22 mouse cellular contexts compared by ENCODE assay signal in genomic region chr8:124932435-124932834, GRCm38 (mm10). TPM values are rescaled to one million over a fixed set of nuclear protein-coding genes. Genes with fewer than 3 reads are reported as not detected.
DNase-seq lines count a peak whose midpoint lies in the region; ATAC-seq and TF ChIP-seq lines count a peak whose summit lies in the region.
"Had no signal": no experiment of that assay in that cellular context is flagged by ENCODE, and none has a peak within 500 bp of the region (broad histone marks: within the 10 kb centered on the region; RNA-seq: fewer than 3 reads in every experiment).

No protein-coding gene starts in this region.

- peaks cover 11% of the 10 kb centered on the region for H3K79me2 ChIP-seq in heart, adult 2 months (replicated peaks; ENCODE audit: control insufficient read depth, insufficient read depth, low read length)

- peaks cover 10% of the 10 kb centered on the region for H3K36me3 ChIP-seq in heart, adult 2 months (ENCODE audit: control insufficient read depth, insufficient read depth, low read length)
- H3K36me3 ChIP-seq in heart, embryonic 11.5 days (ENCODE audit: control insufficient read depth, insufficient read depth, low read length), result 0 out of 2 replicates have a peak, but pooled peaks cover 2% of the 10 kb centered on the region
- H3K36me3 ChIP-seq in heart, postnatal 0 days (replicated peaks; ENCODE audit: control insufficient read depth, insufficient read depth, low read length), result 0 out of 2 replicates have a peak, but pooled peaks cover 3% of the 10 kb centered on the region
- H3K36me3 ChIP-seq: heart, embryonic 15.5 days had no signal

- H3K27me3 ChIP-seq in heart, adult 2 months (ENCODE audit: control insufficient read depth, insufficient read depth, low read length), result no peaks in the 10 kb centered on the region
- no peaks in the 10 kb centered on the region for H3K27me3 ChIP-seq in heart, embryonic 11.5 days (ENCODE audit: control insufficient read depth, insufficient read depth, low read length)
- H3K27me3 ChIP-seq in heart, postnatal 0 days (ENCODE audit: control insufficient read depth, insufficient read depth, low read length), result no peaks in the 10 kb centered on the region
- H3K27me3 ChIP-seq: forebrain, embryonic 13.5 days; heart, embryonic 15.5 days had no signal

- TF ChIP-seq CTCF in heart, adult 2 months (IDR thresholded peaks at IDR 0.05), result no peak
- TF ChIP-seq CTCF in heart, postnatal 0 days (IDR thresholded peaks at IDR 0.05; ENCODE audit: low read depth), result no peak

- H3K9ac ChIP-seq in heart, adult 2 months (ENCODE audit: low read depth, low read length), result no peak overlapping the region
- no peak overlapping the region for H3K9ac ChIP-seq in heart, embryonic 11.5 days (ENCODE audit: low read depth, low read length)
- H3K9ac ChIP-seq in heart, postnatal 0 days (replicated peaks; ENCODE audit: low read depth, low read length), result no peak overlapping the region
- H3K9ac ChIP-seq: forebrain, embryonic 13.5 days; forebrain, postnatal 0 days; heart, embryonic 15.5 days; hindbrain, embryonic 14.5 days had no signal

- TF ChIP-seq POLR2A in heart, adult 2 months (IDR thresholded peaks at IDR 0.05; ENCODE audit: insufficient read depth, low read depth, low read length), result no peak

- H3K4me2 ChIP-seq in heart, embryonic 11.5 days, result no peak overlapping the region
- H3K4me2 ChIP-seq in heart, postnatal 0 days (ENCODE audit: low read depth, low read length), result no peak overlapping the region
- H3K4me2 ChIP-seq: forebrain, embryonic 13.5 days; heart, embryonic 15.5 days; hindbrain, embryonic 14.5 days had no signal

- no peaks in the 10 kb centered on the region for H3K9me3 ChIP-seq in heart, embryonic 11.5 days (replicated peaks; ENCODE audit: control insufficient read depth, low read length)
- H3K9me3 ChIP-seq in heart, postnatal 0 days (replicated peaks; ENCODE audit: control insufficient read depth, low read length), result no peaks in the 10 kb centered on the region
- H3K9me3 ChIP-seq: embryonic facial prominence, embryonic 10.5 days; heart, embryonic 15.5 days; hindbrain, embryonic 10.5 days had no signal

- peak overlapping the region; percentile 74 for H3K27ac ChIP-seq in heart, adult 2 months
- no peak overlapping the region for H3K27ac ChIP-seq in heart, embryonic 11.5 days (ENCODE audit: low read depth, low read length)
- H3K27ac ChIP-seq in heart, postnatal 0 days (ENCODE audit: low read depth), result peak overlapping the region; percentile 56
- H3K27ac ChIP-seq: embryonic facial prominence, embryonic 10.5 days; forebrain, embryonic 13.5 days; hindbrain, embryonic 10.5 days; hindbrain, embryonic 14.5 days had no signal

- ATAC-seq in heart, embryonic 11.5 days (replicated peaks; ENCODE audit: insufficient number of reproducible peaks, low FRiP score, low TSS enrichment), result no peak
- no peak for ATAC-seq in heart, postnatal 0 days (ENCODE audit: insufficient read depth, low read depth)
- ATAC-seq in granulocyte monocyte progenitor cell, adult 5-6 weeks (replicated peaks; ENCODE audit: poor library complexity, severe bottlenecking), result peak; percentile 39; the same call in 1 of the 2 replicates
- no peak for ATAC-seq in inflammation-experienced regulatory T-cells, adult 6 months
- ATAC-seq: CD4-positive, CD25-positive, alpha-beta regulatory T cell, adult 4 months; forebrain, embryonic 13.5 days; forebrain, postnatal 0 days had no signal

- no peak overlapping the region for H3K4me3 ChIP-seq in heart, adult 2 months
- no peak overlapping the region for H3K4me3 ChIP-seq in heart, embryonic 11.5 days (ENCODE audit: low read depth, low read length)
- no peak overlapping the region for H3K4me3 ChIP-seq in heart, postnatal 0 days (ENCODE audit: low read depth, low read length)
- H3K4me3 ChIP-seq: embryonic facial prominence, embryonic 10.5 days; forebrain, embryonic 13.5 days; heart, embryonic 15.5 days; hindbrain, embryonic 10.5 days had no signal

- peak; percentile 91 for TF ChIP-seq EP300 in heart, adult 2 months (IDR thresholded peaks at IDR 0.05; ENCODE audit: insufficient read depth, low read depth, low read length)
- TF ChIP-seq EP300 in heart, postnatal 0 days (IDR thresholded peaks at IDR 0.05; ENCODE audit: low read depth), result no peak

- peak; percentile 2 for DNase-seq in cerebellum, adult 9-11 months
- DNase-seq in cerebellum, adult 8-10 months, result no peak
- no peak for DNase-seq in heart, adult 2 months
- no peak for DNase-seq in heart, postnatal 0 days (ENCODE audit: low spot score)
- no peak for DNase-seq in heart, postnatal 25 days (ENCODE audit: low spot score)
- DNase-seq: adrenal gland, postnatal 10 days; B cell, adult 2 months; cerebellum, adult 11-12 months; cerebellum, postnatal 10 days; forebrain, postnatal 0 days; gastrocnemius, postnatal 36 days; kidney, adult 11 months; kidney, adult 9 months had no signal

- intact Hi-C loops in heart, adult 2 months (cut with DNase I), result no loop called here
- intact Hi-C loops in heart, postnatal 25 days (cut with DNase I), result no loop called here

- WGBS in heart, adult 2 months, result 25% methylated on average over 3 of the region's 3 CpGs
- WGBS in heart, embryonic 11.5 days (ENCODE audit: insufficient replicate concordance), result 79% methylated on average over 3 of the region's 3 CpGs
- WGBS in heart, postnatal 0 days, result 34% methylated on average over 3 of the region's 3 CpGs

- peaks cover 34% of the 10 kb centered on the region for H3K4me1 ChIP-seq in heart, adult 2 months (ENCODE audit: control insufficient read depth, insufficient read depth, low read length)
- peaks cover 28% of the 10 kb centered on the region for H3K4me1 ChIP-seq in heart, embryonic 11.5 days (ENCODE audit: control insufficient read depth, insufficient read depth, low read length)
- H3K4me1 ChIP-seq in heart, postnatal 0 days (ENCODE audit: control insufficient read depth, insufficient read depth), result peaks cover 48% of the 10 kb centered on the region
- H3K4me1 ChIP-seq: forebrain, embryonic 13.5 days; hindbrain, embryonic 10.5 days had no signal

RNA-seq across cellular contexts. Expression of gene Egln1, which starts 16.7 kb away (rescaled TPM):
- 100 to 1,000 TPM; 331 to 374 TPM for total RNA-seq in heart, adult 2 months (2021)
- polyA plus RNA-seq in heart, adult 2 months (2012; rRNA removed), result 146 and 227 TPM in 2 replicates
- polyA plus RNA-seq in heart, embryonic 11.5 days (2014; fragmentation: Nextera tagmentation; extraction: Ambion mirVana), result 18.5 and 23.2 TPM in 2 replicates
- total RNA-seq in heart, postnatal 0 days (2014; rRNA removed; ENCODE audit: low replicate concordance), result 60.9 and 79.6 TPM in 2 replicates
- 16.5 and 17.7 TPM in 2 replicates for polyA plus RNA-seq in heart, postnatal 0 days (2015; fragmentation: Nextera tagmentation; extraction: Ambion mirVana)
- 100 to 1,000 TPM; 272 to 278 TPM for total RNA-seq in heart, postnatal 25 days (2021)
- 24.1 and 24.6 TPM in 2 replicates for total RNA-seq in granulocyte monocyte progenitor cell, adult 5-6 weeks (2014; fragmentation: Nextera tagmentation)
- 16.3 and 23.5 TPM in 2 replicates for total RNA-seq in granulocyte monocyte progenitor cell, adult 5-6 weeks (2017)
- polyA plus RNA-seq in inflammation-experienced regulatory T-cells, adult 6 months (2017; shearing (Covaris generic)), result 10 to 100 TPM in 2 of 3 experiments, 1 to 10 TPM in 1; 9.8 to 12.4 (median 12.0) TPM

RNA-seq across cellular contexts. Expression of gene Sprtn, which starts 34.7 kb away (rescaled TPM):
- total RNA-seq in heart, adult 2 months (2021), result 10 to 100 TPM; 10.3 TPM
- polyA plus RNA-seq in heart, adult 2 months (2012; rRNA removed), result 8.3 and 13.7 TPM in 2 replicates
- polyA plus RNA-seq in heart, embryonic 11.5 days (2014; fragmentation: Nextera tagmentation; extraction: Ambion mirVana), result 7.1 and 8.6 TPM in 2 replicates
- total RNA-seq in heart, postnatal 0 days (2014; rRNA removed; ENCODE audit: low replicate concordance), result 9.6 and 14.5 TPM in 2 replicates
- polyA plus RNA-seq in heart, postnatal 0 days (2015; fragmentation: Nextera tagmentation; extraction: Ambion mirVana), result 5.1 and 6.7 TPM in 2 replicates
- total RNA-seq in heart, postnatal 25 days (2021), result 10 to 100 TPM in 1 of 2 experiments, 1 to 10 TPM in 1; 9.5 to 12.2 TPM
- 18.5 and 18.8 TPM in 2 replicates for total RNA-seq in granulocyte monocyte progenitor cell, adult 5-6 weeks (2014; fragmentation: Nextera tagmentation)
- 20.9 and 21.8 TPM in 2 replicates for total RNA-seq in granulocyte monocyte progenitor cell, adult 5-6 weeks (2017)
- 1 to 10 TPM; 5.9 to 7.6 (median 7.4) TPM for polyA plus RNA-seq in inflammation-experienced regulatory T-cells, adult 6 months (2017; shearing (Covaris generic))

RNA-seq across cellular contexts. Expression of gene Exoc8, which starts 34.9 kb away (rescaled TPM):
- total RNA-seq in heart, adult 2 months (2021), result 10 to 100 TPM; 18.8 to 20.2 TPM
- polyA plus RNA-seq in heart, adult 2 months (2012; rRNA removed), result 6.8 and 9.7 TPM in 2 replicates
- 5.4 and 5.9 TPM in 2 replicates for polyA plus RNA-seq in heart, embryonic 11.5 days (2014; fragmentation: Nextera tagmentation; extraction: Ambion mirVana)
- 9.0 and 16.9 TPM in 2 replicates for total RNA-seq in heart, postnatal 0 days (2014; rRNA removed; ENCODE audit: low replicate concordance)
- polyA plus RNA-seq in heart, postnatal 0 days (2015; fragmentation: Nextera tagmentation; extraction: Ambion mirVana), result 5.0 and 5.3 TPM in 2 replicates
- total RNA-seq in heart, postnatal 25 days (2021), result 10 to 100 TPM; 18.9 to 19.2 TPM
- 9.6 and 16.2 TPM in 2 replicates for total RNA-seq in granulocyte monocyte progenitor cell, adult 5-6 weeks (2014; fragmentation: Nextera tagmentation)
- 14.7 and 16.0 TPM in 2 replicates for total RNA-seq in granulocyte monocyte progenitor cell, adult 5-6 weeks (2017)
- polyA plus RNA-seq in inflammation-experienced regulatory T-cells, adult 6 months (2017; shearing (Covaris generic)), result 1 to 10 TPM; 5.8 to 8.6 (median 6.9) TPM
